Mouse (Mus musculus): Measurements from ENCODE around the gene Nfkbil1. TPM values are rescaled to one million over a fixed set of nuclear protein-coding genes. Genes with fewer than 3 reads are reported as not detected.

Nfkbil1 gene
- total and polyA plus RNA-seq, 2 experiments, result 7.6 to 8.6 TPM

- Histone ChIP-seq H3K79me2 (ENCODE audit: control insufficient read depth, insufficient read depth, low read length) (no peaks in the 10 kb centered on the region), H3K4me3 (ENCODE audit: insufficient read depth, low read depth, low read length) (no peak overlapping the region), H3K27me3 (ENCODE audit: control insufficient read depth, insufficient read depth, low read length) (no peaks in the 10 kb centered on the region), H3K36me3 (ENCODE audit: control insufficient read depth, insufficient read depth, low read length) (0 out of 2 replicates have a peak, but pooled peaks cover under 1% of the 10 kb centered on the region), H3K4me1 (ENCODE audit: control insufficient read depth, insufficient read depth, low read length) (peaks cover 6% of the 10 kb centered on the region), H3K27ac (replicated peaks; ENCODE audit: insufficient read depth, low read depth, low read length) (peak overlapping the region; percentile 30; the same call in 1 of the 2 replicates), H3K9ac (ENCODE audit: low read depth, low read length) (no peak overlapping the region)
- no peak for DNase-seq (ENCODE audit: extremely low read depth, low read depth, low spot score)
- TF ChIP-seq POLR2A (IDR thresholded peaks at IDR 0.05; ENCODE audit: extremely low read depth, insufficient read depth, low read length) (no peak), CTCF (IDR thresholded peaks at IDR 0.05; ENCODE audit: low read depth, low read length) (no peak)
- WGBS, result 76% methylated on average over 6 of the region's 6 CpGs
Observed at GRCm38 (mm10) chr17:35222299-35222698, 13.3 kb downstream of the Nfkbil1 start.

- no peak within 1 kb of the TSS for H3K4me3 ChIP-seq (ENCODE audit: insufficient read depth, low read depth, low read length)
- H3K27ac ChIP-seq (replicated peaks; ENCODE audit: insufficient read depth, low read depth, low read length), result peak within 1 kb of the TSS; percentile 34
- H3K79me2 ChIP-seq (ENCODE audit: control insufficient read depth, insufficient read depth, low read length), result no peaks in the 10 kb centered on the region
- DNase-seq (ENCODE audit: extremely low read depth, low read depth, low spot score), result no peak
- H3K4me1 ChIP-seq (ENCODE audit: control insufficient read depth, insufficient read depth, low read length), result peaks cover 6% of the 10 kb centered on the region
- 0 out of 2 replicates have a peak within 1 kb of the TSS, but pooled peaks have one; percentile 24 for H3K9ac ChIP-seq (ENCODE audit: low read depth, low read length)
- WGBS, result 74% methylated on average over 28 of the region's 28 CpGs
- no peak for TF ChIP-seq POLR2A (IDR thresholded peaks at IDR 0.05; ENCODE audit: extremely low read depth, insufficient read depth, low read length)
- TF ChIP-seq CTCF (IDR thresholded peaks at IDR 0.05; ENCODE audit: low read depth, low read length), result no peak
- no peaks in the 10 kb centered on the region for H3K36me3 ChIP-seq (ENCODE audit: control insufficient read depth, insufficient read depth, low read length)
- H3K27me3 ChIP-seq (ENCODE audit: control insufficient read depth, insufficient read depth, low read length), result no peaks in the 10 kb centered on the region
Observed at GRCm38 (mm10) chr17:35220156-35220952, 15.2 kb downstream of the Nfkbil1 start, which contains the start of gene Gm16181. Gm16181 (plus strand) TSS chr17:35220834.

GRCm38 (mm10) chr17:35219601-35220041 lies 16.0 kb downstream of the Nfkbil1 start:
- no peaks in the 10 kb centered on the region for H3K79me2 ChIP-seq (ENCODE audit: control insufficient read depth, insufficient read depth, low read length)
- WGBS, result 65% methylated on average over 6 of the region's 6 CpGs
- H3K27me3 ChIP-seq (ENCODE audit: control insufficient read depth, insufficient read depth, low read length), result no peaks in the 10 kb centered on the region
- DNase-seq (ENCODE audit: extremely low read depth, low read depth, low spot score), result no peak
- H3K36me3 ChIP-seq (ENCODE audit: control insufficient read depth, insufficient read depth, low read length), result no peaks in the 10 kb centered on the region
- H3K27ac ChIP-seq (replicated peaks; ENCODE audit: insufficient read depth, low read depth, low read length), result peak overlapping the region; percentile 68
- H3K4me1 ChIP-seq (ENCODE audit: control insufficient read depth, insufficient read depth, low read length), result peaks cover 6% of the 10 kb centered on the region
- TF ChIP-seq POLR2A (IDR thresholded peaks at IDR 0.05; ENCODE audit: extremely low read depth, insufficient read depth, low read length) (no peak), CTCF (IDR thresholded peaks at IDR 0.05; ENCODE audit: low read depth, low read length) (no peak)
- no peak overlapping the region for H3K9ac ChIP-seq (ENCODE audit: low read depth, low read length)
- no peak overlapping the region for H3K4me3 ChIP-seq (ENCODE audit: insufficient read depth, low read depth, low read length)

- Histone ChIP-seq H3K4me3 (ENCODE audit: insufficient read depth, low read depth, low read length) (no peak overlapping the region), H3K27ac (replicated peaks; ENCODE audit: insufficient read depth, low read depth, low read length) (peak overlapping the region; percentile 68), H3K9ac (ENCODE audit: low read depth, low read length) (no peak overlapping the region), H3K27me3 (ENCODE audit: control insufficient read depth, insufficient read depth, low read length) (no peaks in the 10 kb centered on the region), H3K4me1 (ENCODE audit: control insufficient read depth, insufficient read depth, low read length) (peaks cover 6% of the 10 kb centered on the region), H3K79me2 (ENCODE audit: control insufficient read depth, insufficient read depth, low read length) (no peaks in the 10 kb centered on the region), H3K36me3 (ENCODE audit: control insufficient read depth, insufficient read depth, low read length) (no peaks in the 10 kb centered on the region)
- DNase-seq (ENCODE audit: extremely low read depth, low read depth, low spot score), result no peak
- TF ChIP-seq POLR2A (IDR thresholded peaks at IDR 0.05; ENCODE audit: extremely low read depth, insufficient read depth, low read length) (no peak), CTCF (IDR thresholded peaks at IDR 0.05; ENCODE audit: low read depth, low read length) (no peak)
- WGBS, result 73% methylated on average over 18 of the region's 18 CpGs
Observed at GRCm38 (mm10) chr17:35218516-35219193, 16.9 kb downstream of the Nfkbil1 start.

- no peak overlapping the region for H3K9ac ChIP-seq (ENCODE audit: low read depth, low read length)
- no peak overlapping the region for H3K27ac ChIP-seq (replicated peaks; ENCODE audit: insufficient read depth, low read depth, low read length)
- H3K36me3 ChIP-seq (ENCODE audit: control insufficient read depth, insufficient read depth, low read length), result no peaks in the 10 kb centered on the region
- no peak for TF ChIP-seq POLR2A (IDR thresholded peaks at IDR 0.05; ENCODE audit: extremely low read depth, insufficient read depth, low read length)
- TF ChIP-seq CTCF (IDR thresholded peaks at IDR 0.05; ENCODE audit: low read depth, low read length), result no peak
- peak; percentile 52 for DNase-seq (ENCODE audit: extremely low read depth, low read depth, low spot score)
- 32% methylated on average over 5 of the region's 5 CpGs for WGBS
- no peaks in the 10 kb centered on the region for H3K79me2 ChIP-seq (ENCODE audit: control insufficient read depth, insufficient read depth, low read length)
- H3K4me1 ChIP-seq (ENCODE audit: control insufficient read depth, insufficient read depth, low read length), result no peaks in the 10 kb centered on the region
- H3K27me3 ChIP-seq (ENCODE audit: control insufficient read depth, insufficient read depth, low read length), result no peaks in the 10 kb centered on the region
- no peak overlapping the region for H3K4me3 ChIP-seq (ENCODE audit: insufficient read depth, low read depth, low read length)
Observed at GRCm38 (mm10) chr17:35213071-35213470, 22.5 kb downstream of the Nfkbil1 start.

Data from liver, adult 2 months (tissue).